Mouse (Mus musculus) MEL-GATA-1-ER (cell line): Measurements from ENCODE around the gene Myo1g.

ENCODE experiments used
- DNase-seq: peaks from one replicate; pipeline ENCODE4 v3.0.0-alpha.2; 2012; ENCODE audit warnings: low read depth; ENCODE audit errors: extremely low read depth

Gene Myo1g

DNA sequence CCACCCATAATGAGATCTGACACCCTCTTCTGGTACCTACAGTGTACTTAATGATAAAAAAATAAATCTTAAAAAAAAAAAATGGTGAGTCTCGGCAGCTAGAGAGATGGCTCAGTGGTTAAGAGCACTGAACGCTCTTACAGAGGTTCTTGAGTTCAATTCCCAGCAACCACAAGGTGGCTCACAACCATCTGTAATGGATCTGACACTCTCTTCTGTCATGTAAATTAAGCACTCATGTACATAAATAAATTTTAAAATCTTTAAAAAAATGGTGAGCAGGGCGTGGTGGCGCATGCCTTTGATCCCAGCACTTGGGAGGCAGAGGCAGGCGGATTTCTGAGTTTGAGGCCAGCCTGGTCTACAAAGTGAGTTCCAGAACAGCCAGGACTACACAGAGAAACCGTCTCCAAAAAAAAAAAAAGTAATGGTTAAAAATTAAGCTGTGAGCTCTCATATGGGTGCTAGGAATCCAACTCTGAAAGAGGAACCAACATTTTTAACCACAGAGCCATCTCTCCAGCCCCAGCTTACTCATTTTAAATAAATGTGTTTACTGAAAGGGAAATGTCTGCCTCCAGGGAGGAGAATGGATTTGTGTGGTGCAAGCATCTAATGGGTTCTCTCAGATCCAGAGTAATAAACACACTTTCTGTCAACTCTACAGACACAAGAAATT is 57.5 kb downstream of the Myo1g start:
- no peak for DNase-seq
